Mouse (Mus musculus) mature B cell (primary cell): ENCODE measurements around the gene Acd.

Experiments
- in situ Hi-C: fragments of 300-500 bp; cut with MboI; formaldehyde crosslinking; loops from 2 replicates; pipeline ENCODE4 v1.14.3; 2019

Acd gene

DNA sequence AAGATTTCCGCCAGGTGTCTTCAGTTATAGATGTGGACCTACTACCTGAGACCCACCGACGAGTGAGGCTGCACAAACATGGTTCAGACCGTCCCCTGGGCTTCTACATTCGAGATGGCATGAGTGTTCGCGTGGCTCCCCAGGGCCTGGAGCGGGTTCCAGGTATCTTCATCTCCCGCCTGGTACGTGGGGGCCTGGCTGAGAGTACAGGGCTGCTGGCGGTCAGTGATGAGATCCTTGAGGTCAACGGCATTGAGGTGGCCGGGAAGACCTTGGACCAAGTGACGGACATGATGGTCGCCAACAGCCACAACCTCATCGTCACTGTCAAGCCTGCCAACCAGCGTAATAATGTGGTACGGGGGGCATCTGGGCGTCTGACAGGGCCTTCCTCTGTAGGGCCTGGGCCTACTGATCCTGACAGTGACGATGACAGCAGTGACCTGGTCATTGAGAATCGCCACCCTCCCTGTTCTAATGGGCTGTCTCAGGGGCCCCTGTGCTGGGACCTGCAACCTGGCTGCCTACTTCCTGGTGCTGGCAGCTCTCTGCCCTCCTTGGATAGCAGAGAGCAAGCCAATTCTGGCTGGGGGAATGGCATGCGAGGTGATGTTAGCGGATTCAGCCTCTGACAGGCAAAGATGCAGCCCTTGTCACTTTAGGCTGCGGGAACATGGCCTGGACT, 2.0 kb upstream of the Acd start:
- in situ Hi-C loops: loop anchor here (25.0 kb wide), 1 partner anchor 234 kb away; the partner anchor contains the start of genes Ctrl, Lcat and Psmb10

DNA sequence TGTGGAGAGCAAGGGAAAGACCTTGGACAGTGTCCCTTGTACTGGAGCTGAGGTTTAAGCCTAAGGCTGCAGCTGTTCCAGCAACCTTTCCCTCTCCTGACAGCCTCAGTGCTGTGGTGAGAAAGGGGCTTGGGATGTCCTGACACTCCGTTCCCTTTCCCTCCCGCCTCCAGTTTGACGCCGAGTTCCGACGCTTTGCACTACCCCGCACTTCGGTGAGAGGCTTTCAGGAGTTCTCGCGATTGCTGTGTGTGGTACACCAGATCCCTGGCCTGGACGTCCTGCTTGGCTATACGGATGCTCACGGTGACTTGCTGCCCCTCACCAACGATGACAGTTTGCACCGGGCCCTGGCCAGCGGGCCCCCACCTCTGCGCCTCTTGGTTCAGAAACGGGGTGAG, 1.1 kb upstream of the Acd start:
- in situ Hi-C loops: loop anchor here (25.0 kb wide), 1 partner anchor 235 kb away; the partner anchor contains the start of genes Ctrl, Lcat and Psmb10

- in situ Hi-C loops: loop anchor here (25.0 kb wide), 1 partner anchor 237 kb away; the partner anchor contains the start of genes Ctrl, Lcat and Psmb10
Measured at GRCm38 (mm10) chr8:105700566-105700965, 336 bp downstream of the Acd start.

DNA sequence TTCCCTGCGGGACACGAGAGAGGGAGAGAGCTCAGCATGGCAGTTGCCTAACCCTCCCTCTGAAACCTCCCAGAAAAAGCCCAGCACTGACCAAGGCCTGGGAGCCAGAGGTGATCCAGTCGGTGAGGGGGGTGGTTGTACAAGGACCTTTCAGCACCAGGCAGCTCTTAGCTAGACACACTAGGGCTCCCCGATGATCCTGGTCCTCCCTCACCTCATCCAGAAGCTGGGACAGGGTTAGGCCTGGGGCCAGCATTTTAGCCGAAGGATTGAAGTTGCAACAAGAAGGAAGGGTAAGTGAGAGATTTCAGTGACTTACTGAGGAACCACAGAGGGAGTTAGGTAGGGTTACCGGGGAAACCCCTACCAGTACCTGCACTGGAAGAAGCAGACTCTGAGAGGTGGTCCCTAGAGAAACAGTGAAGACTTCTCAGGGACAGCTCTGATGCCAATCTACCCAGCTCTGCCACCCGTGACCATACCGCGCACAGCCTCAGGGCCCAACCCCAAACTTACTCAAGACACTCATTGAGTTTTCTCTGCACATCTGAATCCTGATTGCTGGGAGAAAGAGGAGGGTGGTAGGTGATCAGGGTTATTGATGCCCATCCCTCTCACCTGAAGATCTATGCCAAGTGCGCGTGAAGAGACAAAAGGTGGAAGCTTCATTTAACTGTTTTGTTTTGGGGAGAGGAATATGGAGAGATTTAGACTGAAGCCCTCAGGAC, 1.2 kb downstream of the Acd start:
- in situ Hi-C loops: loop anchor here (25.0 kb wide), 1 partner anchor 238 kb away; the partner anchor contains the start of genes Ctrl, Lcat and Psmb10

DNA sequence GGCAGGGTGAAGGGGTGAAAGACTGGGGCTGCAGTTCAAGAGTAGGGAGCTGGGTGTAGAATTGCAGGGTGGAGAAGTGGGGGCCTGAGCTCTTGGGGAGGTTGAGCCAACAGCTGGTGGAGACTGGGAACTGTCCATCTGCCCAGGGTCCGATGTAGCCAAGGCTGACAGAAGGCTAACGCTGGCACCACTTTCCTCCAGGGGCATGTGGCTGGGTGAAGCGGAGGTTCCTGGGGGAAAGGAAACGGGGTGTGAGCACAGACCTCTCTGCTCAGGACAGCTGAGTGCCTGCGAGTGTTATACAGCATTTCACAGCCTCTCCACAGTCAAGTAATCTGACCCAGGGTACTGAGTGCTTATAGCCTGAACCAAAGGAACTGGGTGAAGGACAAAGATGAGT, 2.2 kb downstream of the Acd start:
- in situ Hi-C loops: no loop called here

- in situ Hi-C loops: no loop called here
Measured at GRCm38 (mm10) chr8:105697196-105697780, 3.6 kb downstream of the Acd start.

DNA sequence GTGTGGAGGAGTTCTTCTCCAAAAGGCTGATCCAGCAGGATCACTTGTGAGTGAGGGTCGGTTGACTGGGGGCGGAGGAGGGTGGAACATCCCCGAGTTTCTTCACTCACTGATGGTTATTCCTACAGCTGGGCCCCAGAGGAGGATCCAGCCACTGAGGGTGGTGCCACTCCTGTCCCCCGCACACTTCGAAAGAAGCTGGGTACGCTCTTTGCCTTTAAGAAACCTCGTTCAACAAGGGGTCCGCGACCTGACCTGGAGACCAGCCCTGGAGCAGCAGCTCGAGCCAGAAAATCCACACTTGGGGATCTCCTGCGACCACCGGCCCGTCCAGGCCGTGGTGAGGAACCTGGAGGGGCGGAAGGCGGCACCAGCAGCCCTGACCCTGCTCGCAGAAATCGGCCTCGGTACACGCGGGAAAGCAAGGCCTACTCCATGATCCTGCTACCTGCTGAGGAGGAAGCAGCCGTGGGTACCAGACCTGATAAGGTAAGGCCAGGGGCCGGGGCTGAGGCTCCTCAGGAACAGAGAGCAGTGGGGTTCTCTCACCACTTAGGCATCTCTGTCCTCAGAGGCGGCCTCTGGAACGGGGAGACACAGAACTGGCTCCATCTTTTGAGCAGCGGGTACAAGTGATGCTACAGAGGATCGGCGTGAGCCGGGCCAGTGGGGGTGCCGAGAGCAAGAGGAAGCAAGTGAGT, 5.7 kb downstream of the Acd start:
- in situ Hi-C loops: no loop called here

- in situ Hi-C loops: no loop called here
Measured at GRCm38 (mm10) chr8:105694051-105694799, 6.7 kb downstream of the Acd start.

DNA sequence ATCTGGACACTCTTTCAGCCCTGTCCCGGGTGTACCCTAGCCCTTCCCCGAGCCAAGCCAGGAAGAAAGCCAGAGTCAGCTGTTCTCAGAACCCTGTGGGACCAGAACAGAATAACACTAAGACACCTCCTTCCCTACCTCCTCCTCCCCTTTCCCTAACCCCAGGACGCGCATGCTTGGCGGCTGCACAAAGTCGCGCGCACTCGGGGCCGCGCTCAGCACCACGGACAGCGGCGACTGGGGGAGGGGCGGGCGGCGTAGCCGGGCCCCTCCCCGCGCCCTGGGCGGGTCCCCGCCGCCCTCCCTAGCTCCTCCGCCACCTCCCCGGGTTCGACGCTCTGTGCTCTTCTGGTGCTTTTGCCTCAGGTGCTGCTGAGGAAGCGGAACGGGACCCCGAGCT, 7.3 kb downstream of the Acd start:
- in situ Hi-C loops: no loop called here

DNA sequence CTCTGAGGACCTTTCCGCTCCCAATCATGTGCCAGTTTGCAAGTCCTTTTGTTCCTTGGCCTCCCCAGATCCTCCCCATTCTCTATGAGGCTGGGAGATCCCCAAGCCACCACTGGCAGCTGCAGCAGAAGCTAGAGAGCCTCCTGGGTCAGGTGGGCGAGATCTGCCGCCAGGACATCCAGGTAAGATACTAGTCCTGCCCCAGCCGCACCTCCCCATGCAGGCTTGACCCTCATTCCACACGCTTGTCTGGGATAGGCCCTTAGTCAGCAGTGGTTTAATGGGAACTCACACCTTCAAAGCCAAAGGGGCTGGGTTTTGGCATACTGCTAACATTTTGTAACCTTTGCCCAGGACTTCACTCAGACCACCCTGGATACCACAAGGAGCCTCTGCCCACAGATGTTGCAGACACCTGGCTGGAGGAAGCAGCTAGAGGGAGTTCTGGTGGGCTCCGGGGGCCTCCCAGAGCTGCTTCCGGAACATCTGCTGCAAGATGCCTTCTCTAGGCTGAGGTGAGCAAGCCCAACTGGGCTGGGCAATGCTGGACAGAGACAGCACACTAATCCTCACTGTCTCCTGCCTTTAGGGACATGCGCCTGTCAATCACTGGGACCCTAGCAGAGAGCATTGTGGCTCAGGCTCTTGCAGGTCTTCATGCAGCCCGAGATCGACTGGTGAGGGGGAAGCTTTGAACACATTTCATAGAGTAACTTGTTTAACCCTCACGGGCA, 8.3 kb downstream of the Acd start:
- in situ Hi-C loops: no loop called here

DNA sequence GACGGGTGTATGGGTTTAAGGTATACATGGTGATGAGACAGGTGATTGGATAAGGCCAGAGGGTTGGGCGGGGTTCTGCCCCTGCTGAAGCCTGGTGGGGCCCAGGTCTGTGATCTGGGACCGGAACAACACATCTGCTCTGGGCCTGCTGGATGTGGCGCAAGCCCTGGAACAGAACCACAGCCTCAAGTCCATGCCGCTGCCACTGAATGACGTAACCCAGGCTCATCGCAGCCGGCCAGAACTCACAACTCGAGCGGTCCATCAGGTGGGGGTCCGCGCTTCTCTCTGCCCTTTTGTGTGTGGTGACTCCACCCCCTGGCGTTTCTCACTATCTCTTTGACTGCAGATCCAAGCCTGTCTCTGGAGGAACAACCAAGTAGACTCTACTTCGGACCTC, 9.9 kb downstream of the Acd start:
- in situ Hi-C loops: no loop called here

GRCm38 (mm10) chr8:105689983-105690360, 10.9 kb downstream of the Acd start:
- in situ Hi-C loops: no loop called here

- in situ Hi-C loops: no loop called here
Measured at GRCm38 (mm10) chr8:105689256-105689982, 11.5 kb downstream of the Acd start.

- in situ Hi-C loops: no loop called here
Measured at GRCm38 (mm10) chr8:105688242-105688752, 12.6 kb downstream of the Acd start.

- in situ Hi-C loops: no loop called here
Measured at GRCm38 (mm10) chr8:105687512-105687911, 13.4 kb downstream of the Acd start.

DNA sequence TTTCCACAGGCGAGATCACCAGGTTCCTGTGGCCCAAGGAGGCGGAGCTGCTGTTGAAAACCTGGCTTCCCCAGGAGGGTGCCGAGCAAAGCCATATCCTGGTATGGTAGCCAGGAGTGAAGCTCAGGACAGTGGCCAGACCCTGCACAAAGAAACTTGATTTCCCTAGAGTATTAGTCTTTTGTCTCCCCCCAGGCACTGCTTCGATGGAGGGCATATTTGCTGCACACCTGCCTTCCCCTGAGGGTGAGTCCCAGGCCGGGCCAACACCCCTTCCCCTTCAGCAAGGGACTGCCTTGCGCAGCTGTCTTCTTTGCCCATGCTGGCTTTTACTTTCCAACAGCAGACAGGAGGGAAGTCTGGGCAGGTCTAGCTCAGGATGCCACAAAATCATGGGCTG, 14.4 kb downstream of the Acd start:
- in situ Hi-C loops: no loop called here

- in situ Hi-C loops: no loop called here
Measured at GRCm38 (mm10) chr8:105685796-105686308, 15.1 kb downstream of the Acd start, which contains the start of gene Carmil2. Gene Carmil2, plus strand, starts transcription at chr8:105686274.

DNA sequence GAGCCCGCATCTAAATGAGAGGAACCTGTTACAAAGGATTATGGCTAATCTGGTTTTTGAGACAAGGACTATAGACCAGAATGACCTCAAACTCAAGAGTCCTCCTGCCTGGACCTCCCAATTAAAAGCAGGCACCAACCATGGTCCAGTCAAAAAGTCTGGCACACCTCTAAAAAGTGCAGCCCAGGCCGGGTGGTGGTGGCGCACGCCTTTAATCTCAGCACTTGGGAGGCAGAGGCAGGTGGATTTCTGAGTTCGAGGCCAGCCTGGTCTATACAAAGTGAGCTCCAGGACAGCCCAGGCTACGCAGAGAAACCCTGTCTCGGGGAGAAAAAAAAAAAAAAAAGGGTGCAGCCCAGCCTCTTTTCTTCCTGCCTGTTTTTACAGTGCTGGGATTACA, 15.6 kb downstream of the Acd start:
- in situ Hi-C loops: no loop called here

- in situ Hi-C loops: no loop called here
Measured at GRCm38 (mm10) chr8:105677891-105678290, 23.0 kb downstream of the Acd start.

- in situ Hi-C loops: no loop called here
Measured at GRCm38 (mm10) chr8:105661167-105661566, 39.7 kb downstream of the Acd start.
